In genomic region chr8:83714676-83715030, GRCm38 (mm10) we compare ENCODE assay signal across 8 mouse cellular contexts. TPM values are rescaled to one million over a fixed set of nuclear protein-coding genes. Genes with fewer than 3 reads are reported as not detected.
DNase-seq lines count a peak whose midpoint lies in the region; ATAC-seq and TF ChIP-seq lines count a peak whose summit lies in the region.

No protein-coding gene starts in this region.

- H3K27me3 ChIP-seq in heart, embryonic 11.5 days (ENCODE audit: control insufficient read depth, insufficient read depth, low read length), result no peaks in the 10 kb centered on the region
- no peaks in the 10 kb centered on the region for H3K27me3 ChIP-seq in ES-Bruce4 (ENCODE audit: control insufficient read depth, insufficient read depth, low read length, poor library complexity, severe bottlenecking)
- H3K27me3 ChIP-seq in forebrain, embryonic 16.5 days (replicated peaks; ENCODE audit: control insufficient read depth, insufficient read depth, low read length), result no peaks in the 10 kb centered on the region
- no peaks in the 10 kb centered on the region for H3K27me3 ChIP-seq in liver, postnatal 0 days (ENCODE audit: insufficient read depth, low read length)

- H3K27ac ChIP-seq in heart, embryonic 11.5 days (ENCODE audit: low read depth, low read length), result no peak overlapping the region; the same call in 1 of the 2 replicates
- H3K27ac ChIP-seq in ES-Bruce4 (ENCODE audit: insufficient read depth, low read length), result no peak overlapping the region; the same call in 1 of the 2 replicates
- peak overlapping the region; percentile 19; the same call in 1 of the 2 replicates for H3K27ac ChIP-seq in forebrain, embryonic 16.5 days (ENCODE audit: low read length)
- H3K27ac ChIP-seq in liver, postnatal 0 days (ENCODE audit: low read depth), result no peak overlapping the region

- H3K4me3 ChIP-seq in heart, embryonic 11.5 days (ENCODE audit: low read depth, low read length), result peak overlapping the region; percentile 95
- peak overlapping the region; percentile 53 for H3K4me3 ChIP-seq in ES-Bruce4 (ENCODE audit: low read depth, low read length)
- peak overlapping the region; percentile 87 for H3K4me3 ChIP-seq in forebrain, embryonic 16.5 days (replicated peaks; ENCODE audit: low read length)
- H3K4me3 ChIP-seq in liver, postnatal 0 days (ENCODE audit: low read depth, low read length), result peak overlapping the region; percentile 100

- intact Hi-C loops in heart, postnatal 14 days (cut with DNase I), result loop anchor here (2.0 kb wide), 1 partner anchor 16 kb away; the partner anchor contains the start of gene Pkn1

- ATAC-seq in heart, embryonic 11.5 days (replicated peaks; ENCODE audit: insufficient number of reproducible peaks, low FRiP score, low TSS enrichment), result no peak
- ATAC-seq in forebrain, embryonic 16.5 days, result no peak
- no peak; the same call in 1 of the 2 replicates for ATAC-seq in liver, postnatal 0 days

- no peak for DNase-seq in heart, postnatal 14 days
- DNase-seq in liver, postnatal 0 days, result no peak
- no peak for DNase-seq in ovary, adult 18-20 months (ENCODE audit: low spot score)
- no peak for DNase-seq in ovary, postnatal 10 days (ENCODE audit: low spot score)
- DNase-seq in layer of hippocampus, adult 8-10 months (ENCODE audit: low spot score in 2 of 2), result no peak

- TF ChIP-seq CTCF in ES-Bruce4 (IDR thresholded peaks at IDR 0.05; ENCODE audit: low read depth, low read length), result no peak
- TF ChIP-seq CTCF in liver, postnatal 0 days (IDR thresholded peaks at IDR 0.05; ENCODE audit: low read depth), result no peak

- peaks cover 7% of the 10 kb centered on the region for H3K36me3 ChIP-seq in heart, embryonic 11.5 days (ENCODE audit: control insufficient read depth, insufficient read depth, low read length)
- peaks cover 16% of the 10 kb centered on the region for H3K36me3 ChIP-seq in ES-Bruce4 (ENCODE audit: control insufficient read depth, insufficient read depth, low read length, poor library complexity, severe bottlenecking)
- peaks cover 3% of the 10 kb centered on the region; the same call in 1 of the 2 replicates for H3K36me3 ChIP-seq in forebrain, embryonic 16.5 days (ENCODE audit: control insufficient read depth, insufficient read depth)
- H3K36me3 ChIP-seq in liver, postnatal 0 days (replicated peaks; ENCODE audit: insufficient read depth, low read length), result peaks cover 5% of the 10 kb centered on the region

- no peak overlapping the region for H3K9ac ChIP-seq in heart, embryonic 11.5 days (ENCODE audit: low read depth, low read length)
- H3K9ac ChIP-seq in ES-Bruce4 (ENCODE audit: low read depth, poor library complexity, severe bottlenecking), result peak overlapping the region; percentile 87
- H3K9ac ChIP-seq in forebrain, embryonic 16.5 days (replicated peaks; ENCODE audit: low read depth, low read length), result no peak overlapping the region; the same call in 1 of the 2 replicates
- H3K9ac ChIP-seq in liver, postnatal 0 days (replicated peaks), result 0 out of 2 replicates have a peak overlapping the region, but pooled peaks have one; percentile 34

- 17% methylated on average over 8 of the region's 8 CpGs for WGBS in heart, embryonic 11.5 days (ENCODE audit: insufficient replicate concordance)
- 13% methylated on average over 8 of the region's 8 CpGs for WGBS in forebrain, embryonic 16.5 days
- WGBS in liver, postnatal 0 days (ENCODE audit: insufficient replicate concordance), result 13% methylated on average over 8 of the region's 8 CpGs

- peak overlapping the region; percentile 51 for H3K4me2 ChIP-seq in heart, embryonic 11.5 days
- peak overlapping the region; percentile 52 for H3K4me2 ChIP-seq in forebrain, embryonic 16.5 days (ENCODE audit: low read length)
- peak overlapping the region; percentile 91 for H3K4me2 ChIP-seq in liver, postnatal 0 days (ENCODE audit: low read depth, low read length)

- peaks cover 16% of the 10 kb centered on the region for H3K4me1 ChIP-seq in heart, embryonic 11.5 days (ENCODE audit: control insufficient read depth, insufficient read depth, low read length)
- H3K4me1 ChIP-seq in ES-Bruce4 (ENCODE audit: control insufficient read depth, insufficient read depth, low read length), result no peaks in the 10 kb centered on the region
- peaks cover 11% of the 10 kb centered on the region for H3K4me1 ChIP-seq in forebrain, embryonic 16.5 days (replicated peaks; ENCODE audit: control insufficient read depth, insufficient read depth, low read length)
- H3K4me1 ChIP-seq in liver, postnatal 0 days (ENCODE audit: insufficient read depth), result peaks cover 17% of the 10 kb centered on the region

- TF ChIP-seq POLR2A in ES-Bruce4 (IDR thresholded peaks at IDR 0.05; ENCODE audit: insufficient read depth, low read length), result no peak

- H3K9me3 ChIP-seq in heart, embryonic 11.5 days (replicated peaks; ENCODE audit: control insufficient read depth, low read length), result no peaks in the 10 kb centered on the region
- H3K9me3 ChIP-seq in ES-Bruce4 (replicated peaks; ENCODE audit: control insufficient read depth, insufficient read depth, low read length, poor library complexity, severe bottlenecking), result no peaks in the 10 kb centered on the region
- no peaks in the 10 kb centered on the region for H3K9me3 ChIP-seq in forebrain, embryonic 16.5 days (ENCODE audit: control insufficient read depth, low read length)
- no peaks in the 10 kb centered on the region for H3K9me3 ChIP-seq in liver, postnatal 0 days (ENCODE audit: low read length)

- TF ChIP-seq EP300 in ES-Bruce4 (IDR thresholded peaks at IDR 0.05; ENCODE audit: insufficient read depth, low read depth, low read length), result no peak
- TF ChIP-seq EP300 in liver, postnatal 0 days (IDR thresholded peaks at IDR 0.05; ENCODE audit: low read depth), result no peak

RNA-seq across cellular contexts. Expression of gene Ddx39, which starts 0.3 kb away (rescaled TPM):
- 143 and 150 TPM in 2 replicates for polyA plus RNA-seq in heart, embryonic 11.5 days (2014; fragmentation: Nextera tagmentation; extraction: Ambion mirVana)
- 10 to 100 TPM; 24.1 to 26.0 TPM for total RNA-seq in heart, postnatal 14 days (2021)
- polyA plus RNA-seq in ES-Bruce4 (2011; ENCODE audit: insufficient read depth, insufficient read length, low read depth, missing spikeins), result 117 and 121 TPM in 2 replicates
- polyA plus RNA-seq in forebrain, embryonic 16.5 days (2015; fragmentation: Nextera tagmentation; extraction: Ambion mirVana), result 116 TPM in 2 replicates
- polyA plus RNA-seq in liver, postnatal 0 days (2015; fragmentation: Nextera tagmentation; extraction: Ambion mirVana), result 68.5 and 80.9 TPM in 2 replicates
- total RNA-seq in layer of hippocampus, adult 8-10 months (2022), result 10 to 100 TPM; 17.4 to 19.4 (median 19.0) TPM

RNA-seq across cellular contexts. Expression of gene Pkn1, which starts 15.7 kb away (rescaled TPM):
- polyA plus RNA-seq in heart, embryonic 11.5 days (2014; fragmentation: Nextera tagmentation; extraction: Ambion mirVana), result 17.0 and 21.2 TPM in 2 replicates
- 10 to 100 TPM; 60.5 to 61.1 TPM for total RNA-seq in heart, postnatal 14 days (2021)
- polyA plus RNA-seq in ES-Bruce4 (2011; ENCODE audit: insufficient read depth, insufficient read length, low read depth, missing spikeins), result 19.9 and 20.2 TPM in 2 replicates
- polyA plus RNA-seq in forebrain, embryonic 16.5 days (2015; fragmentation: Nextera tagmentation; extraction: Ambion mirVana), result 30.7 and 36.0 TPM in 2 replicates
- 8.5 TPM in 2 replicates for polyA plus RNA-seq in liver, postnatal 0 days (2015; fragmentation: Nextera tagmentation; extraction: Ambion mirVana)
- total RNA-seq in layer of hippocampus, adult 8-10 months (2022), result 10 to 100 TPM; 55.0 to 58.9 (median 56.5) TPM

RNA-seq across cellular contexts. Expression of gene Adgre5, which starts 26.5 kb away (rescaled TPM):
- 17.6 and 18.8 TPM in 2 replicates for polyA plus RNA-seq in heart, embryonic 11.5 days (2014; fragmentation: Nextera tagmentation; extraction: Ambion mirVana)
- total RNA-seq in heart, postnatal 14 days (2021), result 10 to 100 TPM; 56.7 to 59.2 TPM
- 16.8 and 17.5 TPM in 2 replicates for polyA plus RNA-seq in ES-Bruce4 (2011; ENCODE audit: insufficient read depth, insufficient read length, low read depth, missing spikeins)
- polyA plus RNA-seq in forebrain, embryonic 16.5 days (2015; fragmentation: Nextera tagmentation; extraction: Ambion mirVana), result 8.1 and 10.8 TPM in 2 replicates
- polyA plus RNA-seq in liver, postnatal 0 days (2015; fragmentation: Nextera tagmentation; extraction: Ambion mirVana), result 14.5 and 15.7 TPM in 2 replicates
- 10 to 100 TPM in 3 of 4 experiments, 1 to 10 TPM in 1; 9.9 to 13.4 (median 10.4) TPM for total RNA-seq in layer of hippocampus, adult 8-10 months (2022)

RNA-seq across cellular contexts. Expression of gene Ptger1, which starts 48.2 kb away (rescaled TPM):
- 0.13 and 0.63 TPM in 2 replicates for polyA plus RNA-seq in heart, embryonic 11.5 days (2014; fragmentation: Nextera tagmentation; extraction: Ambion mirVana)
- total RNA-seq in heart, postnatal 14 days (2021), result under 1 TPM; 0.44 to 0.53 TPM
- 0.58 TPM in 1 of 2 replicates, not detected in the other for polyA plus RNA-seq in ES-Bruce4 (2011; ENCODE audit: insufficient read depth, insufficient read length, low read depth, missing spikeins)
- polyA plus RNA-seq in forebrain, embryonic 16.5 days (2015; fragmentation: Nextera tagmentation; extraction: Ambion mirVana), result 0.45 and 1.3 TPM in 2 replicates
- polyA plus RNA-seq in liver, postnatal 0 days (2015; fragmentation: Nextera tagmentation; extraction: Ambion mirVana), result 0.12 and 0.16 TPM in 2 replicates
- total RNA-seq in layer of hippocampus, adult 8-10 months (2022), result 1 to 10 TPM in 2 of 4 experiments, under 1 TPM in 2; 0.74 to 1.3 (median 1.1) TPM

Comparison
In these comparisons a context has a peak if more than half of its experiments do, and no peak if none do; other contexts are left out.
1. H3K9ac ChIP-seq: peak in ES-Bruce4 (single experiment) and liver, postnatal 0 days (single experiment); none in heart, embryonic 11.5 days (single experiment) and forebrain, embryonic 16.5 days (single experiment).
2. Peak in every context shown above with its lines, with median percentiles within 50 percentile points of each other: H3K4me2 ChIP-seq and H3K4me3 ChIP-seq.